Mouse (Mus musculus): Measurements from ENCODE around the gene Hs3st2.
"Not testable (repeated sequence)": the region's sequence is repeated elsewhere in the genome, so short reads cannot be mapped to it uniquely, and the experiment has no call there.

Gene Hs3st2

DNA sequence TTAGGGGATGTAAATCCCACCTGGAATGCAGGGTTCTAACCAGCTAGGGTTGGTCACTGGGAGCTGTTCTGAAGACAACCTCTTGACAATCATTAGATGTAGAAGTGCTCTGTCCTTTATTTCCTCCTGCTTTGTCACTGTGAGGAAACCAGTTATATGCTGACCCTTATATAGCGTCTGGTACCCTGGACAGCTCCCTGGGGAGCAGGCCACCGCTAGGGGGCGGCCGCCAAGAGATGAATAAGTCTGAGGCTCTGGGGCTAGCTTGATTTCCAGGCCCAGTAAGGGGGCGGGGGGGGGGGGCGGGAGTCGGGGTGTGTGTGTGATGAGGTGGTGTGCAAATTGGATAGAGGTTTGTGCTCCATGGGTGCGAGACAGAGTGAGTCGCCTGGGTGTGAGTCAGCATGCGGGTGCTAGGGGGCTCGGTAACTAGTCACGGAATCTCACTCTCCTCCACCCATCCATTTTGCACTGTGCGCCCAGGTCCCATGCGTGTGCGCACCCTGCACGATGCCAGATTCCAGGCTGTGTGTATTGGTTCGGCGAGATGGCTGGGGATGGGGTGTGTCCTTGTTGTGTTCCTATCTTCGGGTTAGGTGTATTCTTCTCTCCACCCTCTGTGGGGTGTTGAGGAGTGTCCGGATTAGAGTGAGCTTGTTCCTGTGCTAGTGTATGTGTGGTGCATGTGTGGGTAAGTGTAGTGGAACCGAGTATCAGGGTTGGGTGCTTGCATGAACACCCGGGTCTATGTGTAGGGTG, at the start of gene Hs3st2:
Gene Hs3st2, plus strand, starts transcription at position 635 of the 759 bp plus-strand sequence.
- no peak for DNase-seq (ENCODE audit: low spot score)

DNA sequence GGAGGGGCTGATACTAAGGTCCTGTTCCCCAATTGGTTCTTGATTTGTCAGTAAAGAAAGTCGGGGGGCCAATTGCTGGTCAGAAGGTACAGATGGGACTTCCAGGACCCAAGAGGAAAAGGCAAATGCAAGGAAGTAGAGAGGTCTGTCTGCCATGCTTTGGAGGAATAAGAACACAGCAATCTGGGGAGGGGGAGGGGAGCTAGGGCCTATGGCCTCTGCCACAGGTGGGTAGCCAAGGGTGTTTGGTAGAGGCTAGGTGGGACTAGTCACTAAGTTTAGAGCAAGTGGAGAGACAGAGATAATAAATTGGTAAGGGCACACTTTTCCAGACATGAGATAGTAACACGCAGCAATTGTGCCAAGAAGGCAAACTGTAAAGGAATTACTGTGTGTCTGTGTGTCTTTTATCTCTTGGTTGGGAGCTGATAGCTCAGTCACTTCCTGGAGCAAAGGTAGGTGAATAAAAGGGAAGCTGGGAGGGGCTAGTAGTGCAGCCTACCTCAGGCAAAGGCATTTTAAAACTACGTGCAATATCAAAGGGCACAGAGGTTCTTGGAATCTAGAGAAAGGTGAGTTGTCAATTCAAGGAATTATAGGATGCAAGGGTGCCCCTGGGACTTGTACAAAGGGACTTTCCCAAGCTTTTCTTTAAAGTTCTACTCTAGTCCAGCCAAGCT, 43.2 kb upstream of the Hs3st2 start:
- no peak for DNase-seq (ENCODE audit: low spot score)

DNA sequence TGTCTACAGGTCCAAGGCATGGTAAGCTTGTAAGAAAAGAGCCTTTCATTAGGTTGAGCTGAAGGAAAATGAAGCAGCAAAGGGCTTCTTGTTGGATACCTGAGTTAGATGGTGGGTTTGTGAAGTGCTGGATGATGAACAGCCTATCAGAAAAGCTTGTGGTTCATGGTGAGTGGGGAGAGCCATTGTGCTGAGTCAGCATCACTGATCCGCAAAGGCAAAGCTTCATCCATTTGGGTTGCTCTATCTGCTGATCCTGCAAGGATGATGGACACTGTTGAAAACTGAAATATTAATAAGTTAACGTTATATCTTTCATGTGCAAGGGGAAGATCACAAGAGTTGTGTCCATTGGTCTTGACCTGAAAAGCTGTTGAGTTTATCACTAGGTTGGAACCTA, 40.0 kb upstream of the Hs3st2 start:
- DNase-seq (ENCODE audit: low spot score): no peak

DNA sequence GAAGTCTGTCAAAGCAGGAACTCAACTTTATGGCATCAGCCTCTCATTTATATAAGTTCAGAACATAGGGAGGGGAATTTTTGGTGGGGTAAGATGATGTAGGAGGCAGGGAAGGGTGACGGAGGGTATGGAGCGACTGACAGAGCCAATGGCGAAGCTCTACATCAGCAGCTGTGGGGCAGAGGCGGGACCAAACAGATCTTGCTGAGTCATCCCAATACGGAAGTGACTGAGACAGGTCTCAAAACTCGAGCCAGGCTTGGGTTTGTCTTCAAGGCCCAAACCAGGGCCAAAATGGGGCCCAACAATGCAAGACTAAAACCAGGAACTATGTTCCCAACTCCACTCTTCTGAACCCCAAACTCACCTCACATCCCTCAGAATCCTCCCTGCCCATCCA, 30.2 kb upstream of the Hs3st2 start:
- DNase-seq (ENCODE audit: low spot score): not testable (repeated sequence)

DNA sequence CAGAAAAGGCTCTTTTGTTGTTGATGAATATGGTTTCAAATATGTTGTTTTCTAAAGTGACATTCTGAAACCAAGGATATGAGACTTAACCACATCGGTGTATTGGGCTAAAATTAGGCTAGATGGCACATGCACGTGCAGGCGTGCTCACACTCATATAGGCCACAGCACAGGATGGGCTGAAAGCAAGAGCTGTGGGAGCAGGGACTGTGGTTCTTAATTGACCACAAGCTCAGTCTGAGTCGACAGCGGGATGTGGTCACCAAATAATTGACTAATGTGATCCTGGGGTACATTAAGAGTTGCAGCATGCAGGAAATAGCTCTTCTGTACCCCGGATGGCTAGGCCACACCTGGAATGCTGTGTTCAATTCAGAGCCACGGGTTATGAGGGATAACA, 26.1 kb upstream of the Hs3st2 start:
- no peak for DNase-seq (ENCODE audit: low spot score)

DNA sequence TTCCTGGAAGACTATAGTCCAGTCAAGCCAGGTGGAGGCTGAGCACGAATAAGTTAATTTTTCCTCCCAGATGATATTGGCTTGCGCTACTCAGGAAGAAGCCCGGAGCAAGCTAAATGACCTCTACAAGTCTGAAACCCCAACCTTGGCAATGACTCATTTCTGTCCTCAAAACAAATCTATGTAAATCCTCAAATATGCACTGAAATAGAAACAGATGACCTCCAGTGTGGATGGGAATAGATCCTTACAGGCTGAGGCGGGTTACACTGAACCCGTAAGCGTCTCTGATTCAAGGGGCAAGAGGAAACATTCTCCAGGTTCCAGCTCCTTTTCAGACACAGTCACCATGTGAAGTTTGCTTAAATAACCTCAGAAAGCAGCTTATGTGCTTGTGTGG, 24.5 kb upstream of the Hs3st2 start:
- DNase-seq (ENCODE audit: low spot score): no peak

DNA sequence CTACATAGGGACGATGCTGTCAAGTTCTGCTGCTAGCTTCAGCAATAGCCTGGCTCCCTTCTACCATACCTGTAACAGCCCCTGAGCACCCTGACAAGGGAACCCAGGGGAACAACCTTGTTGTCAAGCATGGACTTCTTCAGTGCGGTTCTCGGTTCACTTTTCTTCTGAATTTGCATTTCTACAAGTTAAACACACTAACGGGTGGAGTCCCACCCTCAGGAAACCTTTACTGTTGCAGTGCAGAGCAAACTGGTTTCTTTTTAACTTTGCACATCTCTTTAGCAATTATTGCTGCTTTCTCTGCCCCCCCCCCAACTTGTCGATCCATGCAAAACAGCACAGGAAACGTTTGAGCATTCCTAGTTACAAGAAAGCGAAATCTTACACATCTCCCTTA, 19.7 kb upstream of the Hs3st2 start:
- no peak for DNase-seq (ENCODE audit: low spot score)

DNA sequence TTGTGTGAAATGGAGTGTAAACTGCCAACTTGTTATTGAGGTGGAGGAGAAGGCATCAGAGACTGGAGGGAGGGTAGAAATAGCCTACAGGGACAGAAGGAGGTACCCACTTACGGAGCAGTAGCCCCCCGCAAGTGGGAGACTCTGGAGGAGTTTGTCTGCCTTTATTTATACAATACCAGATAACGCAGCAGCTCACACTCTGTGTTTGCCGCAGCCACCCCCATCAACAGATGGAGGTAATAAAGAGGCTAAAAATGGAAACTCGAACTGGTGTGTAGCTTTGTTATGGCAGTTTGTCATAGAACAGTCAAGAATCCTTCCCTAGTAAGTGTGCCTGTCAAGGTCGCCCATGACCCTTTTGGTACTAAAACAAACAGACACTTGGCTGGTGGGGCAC, 16.2 kb upstream of the Hs3st2 start:
- DNase-seq (ENCODE audit: low spot score): peak; percentile 26

DNA sequence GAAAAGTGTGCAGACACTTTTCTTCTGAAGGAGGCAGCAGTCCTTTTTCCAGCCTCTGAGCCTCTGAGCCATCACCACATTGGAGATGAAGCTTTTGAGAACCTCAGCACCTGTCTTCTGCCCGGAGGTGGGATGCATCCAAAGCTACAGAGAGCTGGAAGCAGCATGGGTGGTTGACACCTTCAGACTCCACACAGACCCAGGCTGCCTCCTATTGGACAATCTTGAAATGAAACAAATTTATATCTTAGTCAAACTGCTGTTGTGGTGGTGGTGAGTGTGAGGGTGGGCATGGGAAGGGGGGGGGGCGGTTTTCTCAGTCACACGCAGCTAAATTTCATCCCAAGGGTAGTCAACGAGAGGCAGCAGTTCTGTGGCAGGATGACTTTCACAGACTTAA, 12.7 kb upstream of the Hs3st2 start:
- no peak for DNase-seq (ENCODE audit: low spot score)

DNA sequence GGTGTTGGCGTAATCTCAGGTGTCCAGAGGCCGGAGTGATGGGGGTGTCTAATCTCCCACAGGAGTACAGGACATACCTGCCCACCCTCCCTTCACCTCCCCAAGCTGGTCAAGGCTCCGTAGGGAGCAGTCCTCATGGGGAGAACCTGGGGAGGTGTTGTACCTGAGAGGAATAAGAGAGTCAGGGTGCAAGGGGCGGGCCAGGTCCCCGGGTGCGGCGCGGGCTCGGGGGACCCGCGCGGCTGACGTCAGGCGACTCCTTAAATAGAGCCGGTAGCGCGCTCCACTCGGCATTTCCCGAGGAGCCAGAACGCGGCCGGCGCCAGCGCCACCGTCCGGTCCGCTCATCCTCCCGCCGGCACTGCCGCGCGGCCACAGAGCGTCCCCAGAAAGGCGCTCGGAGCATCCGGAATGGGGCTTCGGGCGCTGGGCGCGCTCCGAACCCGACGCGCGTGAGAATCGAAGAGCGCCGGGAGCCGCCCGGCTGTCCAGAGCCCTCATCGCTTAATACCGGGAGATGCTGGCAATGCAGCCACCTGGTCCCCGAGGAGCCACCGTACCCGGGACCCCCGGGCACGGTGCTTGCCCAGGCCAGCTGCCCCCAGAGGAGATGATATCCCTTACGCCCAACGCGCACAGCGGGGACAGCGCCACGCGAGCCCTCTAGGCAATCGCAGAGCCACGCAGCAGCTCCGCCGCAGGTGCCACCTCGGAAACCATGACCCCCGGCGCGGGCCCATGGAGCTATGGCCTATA, 503 bp downstream of the Hs3st2 start:
- DNase-seq (ENCODE audit: low spot score): no peak

DNA sequence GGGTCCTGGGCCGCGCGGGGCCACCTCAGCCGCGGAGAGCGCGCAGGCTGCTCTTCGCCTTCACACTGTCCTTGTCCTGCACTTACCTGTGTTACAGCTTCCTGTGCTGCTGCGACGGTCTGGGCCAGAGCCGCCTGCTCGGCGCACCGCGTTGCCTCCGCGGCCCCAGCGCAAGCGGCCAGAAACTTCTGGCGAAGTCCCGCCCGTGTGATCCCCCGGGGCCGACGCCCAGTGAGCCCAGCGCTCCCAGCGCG, 1.0 kb downstream of the Hs3st2 start:
- no peak for DNase-seq (ENCODE audit: low spot score)

DNA sequence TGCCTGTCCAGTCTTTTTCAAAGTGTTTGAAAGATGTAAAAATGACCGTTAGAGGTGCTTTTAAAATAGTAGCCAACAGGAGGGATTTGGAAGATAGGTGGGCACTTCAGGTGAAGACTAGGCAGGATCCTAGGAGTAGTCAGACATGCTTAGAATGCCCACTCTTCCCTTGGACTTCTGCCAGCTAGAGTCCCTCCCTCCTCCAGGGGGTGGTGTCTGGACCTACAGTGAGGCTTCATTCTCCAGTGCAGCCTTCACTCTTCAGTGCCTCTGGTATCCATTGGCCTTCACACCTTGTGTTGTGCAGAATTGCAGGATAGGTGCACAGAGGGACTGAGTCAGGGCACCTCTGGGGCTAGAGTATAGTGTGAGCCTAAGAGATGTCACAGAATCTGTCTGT, 2.2 kb downstream of the Hs3st2 start:
- no peak for DNase-seq (ENCODE audit: low spot score)

DNA sequence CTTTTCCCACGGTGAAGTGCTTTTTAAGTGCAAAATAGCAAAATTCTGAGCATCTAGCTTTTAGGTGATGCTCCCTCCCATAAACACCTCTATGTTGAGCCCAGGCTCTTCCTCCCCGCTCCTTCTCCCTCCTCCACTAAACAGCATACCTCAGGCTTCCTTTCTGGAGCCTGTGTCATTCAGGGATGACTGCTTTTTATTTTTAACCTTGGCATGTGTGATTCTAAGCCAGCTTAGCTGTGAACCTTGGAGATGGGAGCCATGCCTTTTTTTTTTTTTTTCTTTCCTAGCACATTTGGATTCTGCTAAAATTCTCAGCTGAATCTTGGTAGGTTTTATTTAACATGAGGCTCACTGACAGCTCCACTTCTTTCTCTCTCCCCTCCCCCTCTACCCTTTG, 3.2 kb downstream of the Hs3st2 start:
- no peak for DNase-seq (ENCODE audit: low spot score)

DNA sequence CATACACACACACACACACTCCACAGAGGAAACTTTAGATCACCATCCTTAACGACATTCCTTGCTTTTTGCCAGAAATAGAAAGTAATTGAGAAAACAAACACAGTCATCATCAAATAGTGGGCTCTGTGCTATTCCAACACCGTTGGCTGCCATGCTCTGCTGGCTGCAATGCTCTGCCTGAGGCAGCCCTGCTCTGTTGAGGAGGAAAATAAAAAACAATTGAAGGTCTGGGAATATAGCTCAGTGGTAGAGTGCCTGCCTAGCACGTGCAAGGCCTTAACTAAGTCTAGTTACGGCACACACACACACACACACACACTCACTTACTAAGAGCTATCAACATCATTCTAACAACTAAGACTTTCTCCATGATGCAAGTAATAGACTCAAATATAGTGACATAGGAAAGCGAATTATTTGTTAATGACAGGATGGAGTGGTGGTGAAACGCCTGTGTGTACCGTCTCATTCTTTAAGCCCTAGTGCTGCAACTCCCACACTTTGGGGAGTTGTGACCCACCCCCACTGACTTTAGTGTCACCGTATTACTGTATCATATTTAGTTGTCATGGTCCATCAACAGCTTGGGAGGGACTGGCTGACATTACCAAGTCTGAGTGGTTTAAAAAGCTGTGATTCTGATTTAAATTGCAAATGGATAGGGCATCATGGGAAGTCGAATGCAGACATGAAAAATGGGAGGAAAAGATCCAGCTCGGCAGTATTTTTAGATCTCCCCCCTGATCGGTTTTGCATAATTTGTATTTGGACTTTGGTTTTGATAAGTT, 19.3 kb downstream of the Hs3st2 start:
- DNase-seq (ENCODE audit: low spot score): no peak

DNA sequence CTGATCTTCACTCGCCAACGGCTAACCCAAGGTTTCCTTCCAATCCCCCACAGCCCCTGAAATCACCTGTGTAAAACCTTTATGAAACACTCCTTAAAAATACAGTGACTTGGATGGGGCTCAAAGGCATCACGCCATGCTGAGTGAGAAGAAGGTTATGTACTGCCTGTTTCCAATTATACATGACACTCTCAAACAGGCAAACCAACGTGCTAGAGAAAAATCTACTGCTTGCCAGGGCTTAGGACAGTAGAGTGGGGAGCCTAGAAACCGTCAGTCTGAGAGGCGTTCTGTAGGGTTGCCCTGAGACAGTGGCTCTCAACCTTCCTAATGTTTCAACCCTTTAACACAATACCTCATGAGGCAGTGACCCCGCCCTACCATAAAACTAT, 19.8 kb downstream of the Hs3st2 start:
- DNase-seq (ENCODE audit: low spot score): no peak

DNA sequence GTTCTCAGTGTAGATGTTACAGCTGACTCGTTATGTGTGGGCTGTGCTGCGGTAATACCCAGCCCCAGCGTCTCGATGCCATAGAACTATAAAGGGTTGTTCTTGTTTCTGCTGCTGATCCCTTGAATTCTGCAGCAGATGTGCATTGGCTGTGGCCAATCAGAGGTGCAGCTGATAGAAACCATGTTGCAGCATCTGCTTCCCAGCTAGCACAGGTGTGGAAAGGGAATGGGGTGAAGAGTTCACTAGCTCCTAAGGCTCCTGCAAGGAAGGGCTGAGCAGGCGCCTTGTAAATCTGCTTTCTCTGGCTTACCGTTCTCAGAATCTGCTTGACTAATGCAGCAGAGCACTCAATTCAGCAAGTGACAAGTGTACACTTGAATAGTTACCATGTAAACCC, 45.2 kb downstream of the Hs3st2 start:
- no peak for DNase-seq (ENCODE audit: low spot score)

DNA sequence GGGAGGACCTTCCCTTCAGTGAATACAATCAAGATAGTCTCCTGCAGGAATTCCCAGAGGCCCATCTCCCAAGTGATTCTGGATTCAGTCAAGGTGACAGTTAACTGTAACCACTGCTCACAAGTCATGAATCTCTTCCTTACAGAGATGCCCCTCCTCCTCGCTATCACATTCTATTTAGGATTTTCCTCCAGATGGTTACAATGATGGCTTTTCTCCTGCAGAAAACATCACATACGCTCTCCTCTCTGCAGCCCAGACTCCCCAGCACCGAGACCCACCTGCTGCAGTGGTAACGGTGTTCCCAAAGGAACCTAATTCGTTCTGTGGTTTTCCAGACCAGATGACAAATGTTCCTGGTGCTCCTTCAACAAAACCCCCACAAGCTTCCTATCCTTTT, 49.5 kb downstream of the Hs3st2 start:
- DNase-seq (ENCODE audit: low spot score): no peak

DNA sequence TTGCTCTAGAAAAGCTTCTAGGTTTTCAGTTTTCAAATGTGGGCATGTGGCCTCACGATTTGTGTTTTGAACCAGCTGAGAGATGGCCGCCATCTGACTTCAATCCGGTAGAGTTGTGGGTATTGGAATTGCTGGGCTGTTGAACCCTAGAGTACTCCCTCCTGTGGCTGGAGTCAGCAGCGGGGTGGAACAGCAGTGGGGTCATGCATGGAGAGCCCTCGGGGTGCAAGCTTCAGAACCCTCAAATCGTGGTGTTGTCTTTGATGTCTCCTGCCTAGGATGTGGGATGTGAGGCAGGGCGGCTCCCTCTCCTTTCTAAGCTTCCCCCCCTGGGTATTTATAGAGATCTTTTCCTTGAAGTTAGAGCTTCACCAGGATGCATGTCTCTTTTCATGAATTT, 52.7 kb downstream of the Hs3st2 start:
- DNase-seq (ENCODE audit: low spot score): no peak

DNA sequence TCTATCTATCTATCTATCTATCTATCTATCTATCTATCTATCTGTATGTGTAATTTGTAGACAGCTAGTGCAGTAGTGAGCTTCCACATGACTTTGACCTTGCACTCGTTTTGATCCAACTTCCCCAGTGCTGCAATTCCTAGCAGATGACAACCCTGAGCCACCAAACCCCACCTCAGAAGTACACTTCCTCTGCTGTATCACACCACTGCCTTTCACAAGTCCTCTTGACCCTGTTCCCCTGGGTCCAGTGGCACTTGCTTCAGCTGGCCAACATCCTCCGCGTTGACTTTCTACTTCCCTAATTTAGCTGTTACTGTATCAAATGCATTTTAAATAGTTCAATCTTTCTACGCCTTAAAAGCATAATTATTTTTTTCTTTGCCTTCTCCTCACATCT, 54.6 kb downstream of the Hs3st2 start:
- no peak for DNase-seq (ENCODE audit: low spot score)

DNA sequence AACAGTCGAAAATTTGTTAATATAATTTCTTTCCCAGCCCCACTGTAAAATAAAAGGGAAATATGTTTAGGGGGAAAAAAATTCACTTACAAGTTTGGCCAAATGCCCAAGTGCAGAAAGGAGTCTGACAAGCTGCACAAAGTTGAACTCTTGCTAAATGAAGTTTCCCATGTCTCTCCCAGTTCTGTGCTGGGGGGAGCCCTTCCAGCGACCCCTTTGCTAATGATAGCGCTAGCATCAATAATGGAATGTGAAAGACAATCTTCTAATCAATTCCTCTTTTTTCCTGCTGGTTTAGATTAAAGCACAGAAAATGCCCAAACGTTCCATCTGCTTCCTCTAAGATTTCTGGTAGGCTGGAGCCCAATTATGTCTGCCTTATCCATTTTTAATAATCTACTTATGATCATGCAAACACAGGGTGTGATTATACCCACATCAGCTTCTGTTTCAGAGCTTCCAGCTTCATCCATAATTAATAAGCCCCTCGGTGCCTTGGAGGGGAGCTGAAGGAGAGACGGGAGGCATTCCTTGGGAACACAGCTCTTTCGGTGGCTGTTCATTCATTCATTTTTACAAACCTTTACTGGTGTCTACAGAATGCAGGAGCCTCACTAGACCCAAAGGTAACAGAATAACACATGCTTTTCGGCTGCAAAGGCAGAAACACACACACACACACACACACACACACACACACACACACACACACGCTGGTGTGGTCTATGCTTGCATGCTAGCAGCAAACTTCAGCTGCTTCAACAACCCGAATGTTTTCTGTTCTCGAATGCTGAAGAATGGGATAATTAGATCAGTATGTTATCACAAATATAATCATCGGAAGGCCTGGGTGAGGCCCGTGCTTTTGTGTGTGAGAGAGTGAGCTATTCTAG, 59.5 kb downstream of the Hs3st2 start:
- no peak for DNase-seq (ENCODE audit: low spot score)

DNA sequence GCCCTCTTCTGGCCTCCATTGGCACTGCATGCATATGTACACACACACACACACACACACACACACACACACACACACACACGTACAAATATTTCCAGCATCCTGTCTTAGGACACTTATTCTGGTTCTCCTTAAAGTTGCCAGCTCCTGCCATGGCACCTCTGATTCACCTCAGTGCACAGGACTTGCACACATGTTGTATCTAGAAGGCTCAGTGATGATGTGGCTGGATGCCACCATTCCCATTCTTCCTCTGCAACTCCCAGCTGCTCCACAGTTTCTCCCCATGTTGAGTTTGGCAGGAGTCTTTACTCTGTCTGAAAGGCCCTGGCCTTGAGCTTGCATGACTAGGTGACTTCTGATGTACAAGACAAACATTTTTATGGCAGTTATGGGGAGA, 65.1 kb downstream of the Hs3st2 start:
- DNase-seq (ENCODE audit: low spot score): no peak

DNA sequence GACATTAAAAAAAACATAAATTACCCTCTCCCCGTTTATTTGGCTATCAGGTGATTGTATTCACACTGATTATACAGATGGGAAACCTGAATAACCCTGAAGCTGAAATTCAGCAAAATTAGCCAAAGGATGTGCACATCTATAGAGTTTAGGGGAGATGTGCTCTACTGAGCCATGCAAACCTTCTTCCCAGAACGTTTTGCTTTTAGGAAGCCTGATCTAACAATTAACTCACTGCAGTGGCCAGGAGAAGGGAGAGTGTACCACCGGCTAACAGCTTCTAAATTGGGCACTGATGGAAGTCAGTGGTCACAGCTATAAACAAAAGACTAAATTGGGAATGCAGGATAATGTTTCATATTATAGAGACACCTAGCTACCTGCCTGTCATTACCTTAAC, 66.4 kb downstream of the Hs3st2 start:
- DNase-seq (ENCODE audit: low spot score): no peak

All from layer of hippocampus, adult 9-10 months (tissue).